Mouse (Mus musculus) kidney, postnatal 0 days (tissue): Measurements from ENCODE around the gene Pkn1. TPM values are rescaled to one million over a fixed set of nuclear protein-coding genes. Genes with fewer than 3 reads are reported as not detected.

Experiments
- ATAC-seq: fragments of 200-750 bp; cut with Nextera tagmentation; replicated peaks from 2 replicates; pipeline ENCODE4 v1.8.0; 2017; ENCODE audit warnings: low read depth, moderate number of reproducible peaks, moderate TSS enrichment, moderate library complexity; ENCODE audit not compliant: low FRiP score
- DNase-seq: peaks from one replicate; pipeline ENCODE4 v3.0.0-alpha.2; 2016; ENCODE audit warnings: low spot score
- H3K27ac ChIP-seq: fragments of 300-500 bp; sonication (generic); 2 replicates; pipeline ENCODE4 v1.5.1; 2014; ENCODE audit warnings: mild to moderate bottlenecking
- H3K27me3 ChIP-seq: fragments of 300-500 bp; sonication (generic); 2 replicates; pipeline ENCODE4 v1.6.1; 2014; ENCODE audit warnings: low read length, mixed read lengths; ENCODE audit not compliant: insufficient read depth
- H3K36me3 ChIP-seq: fragments of 300-500 bp; sonication (generic); 2 replicates; pipeline ENCODE4 v1.6.1; 2014; ENCODE audit warnings: low read length, mixed read lengths; ENCODE audit not compliant: insufficient read depth
- H3K4me1 ChIP-seq: fragments of 300-500 bp; sonication (generic); replicated peaks from 2 replicates; pipeline ENCODE4 v1.6.1; 2014; ENCODE audit warnings: antibody characterized with exemption, low read length, mixed read lengths; ENCODE audit not compliant: insufficient read depth
- H3K4me2 ChIP-seq: fragments of 300-500 bp; sonication (generic); 2 replicates; pipeline ENCODE4 v1.6.1; 2014; ENCODE audit warnings: mild to moderate bottlenecking, low read length, moderate library complexity, mixed read lengths
- H3K4me3 ChIP-seq: fragments of 300-500 bp; sonication (generic); replicated peaks from 2 replicates; pipeline ENCODE4 v1.5.1; 2014; ENCODE audit warnings: low read depth, low read length
- H3K9ac ChIP-seq: fragments of 300-500 bp; sonication (generic); 2 replicates; pipeline ENCODE4 v1.6.1; 2014; ENCODE audit warnings: low read depth, low read length
- H3K9me3 ChIP-seq: fragments of 300-500 bp; sonication (generic); replicated peaks from 2 replicates; pipeline ENCODE4 v1.6.1; 2016; ENCODE audit warnings: low read length, inconsistent platforms, mixed read lengths
- CTCF ChIP-seq: IDR thresholded peaks from 2 replicates; pipeline ENCODE4 v1.5.1; 2016; ENCODE audit warnings: antibody characterized with exemption, low read depth, mild to moderate bottlenecking, moderate library complexity
- WGBS: fragments of 180-500 bp; shearing (Covaris S2); extraction: QIAGEN DNeasy Blood & Tissue Kit; methylation state at CpG from one replicate; pipeline ENCODE4 v1.1.7; 2014; 5-methylcytosine and 5-hydroxymethylcytosine counted together
- polyA plus RNA-seq: library from polyadenylated mRNA; unstranded; fragments of >200 nt; fragmentation: Nextera tagmentation; extraction: Ambion mirVana; gene quantifications from 2 replicates; pipeline ENCODE4 v1.2.1, GENCODE M21; 2015

The Pkn1 gene
- polyA plus RNA-seq, 1 experiment from 2014 or later: 31.0 TPM

GRCm38 (mm10) chr8:83716563-83716962 is 17.6 kb upstream of the Pkn1 start:
- WGBS: 62% methylated on average over 2 of the region's 2 CpGs
- Histone ChIP-seq H3K9me3 (no peaks in the 10 kb centered on the region), H3K9ac (0 out of 2 replicates have a peak overlapping the region, but pooled peaks have one; percentile 1), H3K4me1 (0 out of 2 replicates have a peak, but pooled peaks cover 7% of the 10 kb centered on the region), H3K4me2 (peak overlapping the region; percentile 69), H3K27me3 (no peaks in the 10 kb centered on the region), H3K4me3 (no peak overlapping the region), H3K36me3 (peaks cover 23% of the 10 kb centered on the region), H3K27ac (no peak overlapping the region)
- no peak for DNase-seq
- ATAC-seq: no peak
- TF ChIP-seq CTCF: no peak

DNA sequence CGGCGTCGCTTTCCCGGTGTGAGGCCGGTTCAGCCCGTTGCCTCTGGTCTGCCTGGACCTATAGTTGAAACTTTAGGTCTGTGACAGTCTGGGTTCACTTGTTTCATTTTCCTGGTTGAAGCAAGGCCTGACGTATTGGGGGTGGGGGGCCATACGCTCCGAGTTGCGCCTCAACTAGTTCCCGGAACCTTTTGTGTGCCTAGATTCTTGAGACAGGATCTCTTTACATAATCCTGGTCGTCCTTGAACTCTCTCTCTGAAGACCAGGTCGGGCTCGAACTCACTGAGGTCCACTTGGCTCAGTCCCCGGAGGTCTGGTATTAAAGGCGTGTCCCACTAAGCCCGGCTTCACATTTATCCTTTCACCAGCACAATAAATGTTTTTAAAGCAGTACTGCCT is 16.8 kb upstream of the Pkn1 start:
- H3K4me2 ChIP-seq: peak overlapping the region; percentile 69
- peak overlapping the region; percentile 96 for H3K27ac ChIP-seq
- no peak for ATAC-seq
- DNase-seq: no peak
- TF ChIP-seq CTCF: no peak
- peaks cover 15% of the 10 kb centered on the region for H3K36me3 ChIP-seq
- 0 out of 2 replicates have a peak, but pooled peaks cover 7% of the 10 kb centered on the region for H3K4me1 ChIP-seq
- WGBS: under 1% methylated on average over 17 of the region's 17 CpGs
- peak overlapping the region; percentile 91 for H3K9ac ChIP-seq
- H3K9me3 ChIP-seq: no peaks in the 10 kb centered on the region
- no peaks in the 10 kb centered on the region for H3K27me3 ChIP-seq
- peak overlapping the region; percentile 73 for H3K4me3 ChIP-seq

DNA sequence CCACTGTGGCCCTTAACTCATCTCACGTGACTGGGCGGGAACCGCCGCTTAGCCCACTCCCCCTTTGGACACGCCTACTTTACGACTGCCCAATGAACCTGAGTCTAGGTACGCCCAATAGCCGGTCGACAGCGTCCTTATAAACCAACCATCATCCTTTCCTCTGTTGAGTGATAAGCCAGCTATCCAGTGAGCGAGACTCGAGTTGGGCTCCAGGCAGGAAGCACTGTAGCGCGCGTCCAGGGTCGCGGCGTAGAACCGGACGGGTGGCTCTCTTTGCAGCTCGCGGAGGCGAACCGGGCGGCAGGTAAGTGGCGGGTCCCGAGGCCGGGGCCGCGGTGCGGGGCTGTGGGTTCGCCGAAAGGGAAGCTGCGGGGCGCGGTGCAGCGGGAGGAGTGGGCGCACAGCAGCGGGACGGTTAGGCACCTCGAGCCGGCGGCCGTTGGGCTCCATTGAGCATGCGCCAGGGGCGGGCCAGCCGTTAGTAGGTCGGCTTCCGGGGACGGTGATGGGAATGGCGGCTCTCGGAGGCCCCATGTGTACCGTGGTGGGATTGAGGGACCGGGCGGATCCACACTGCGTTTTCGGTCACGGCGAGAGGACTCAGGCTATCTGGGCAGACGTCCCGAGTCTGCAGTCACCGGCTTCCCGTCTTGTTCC is 16.2 kb upstream of the Pkn1 start, which contains the start of gene Ddx39:
Gene Ddx39 (plus strand): TSS at position 147 of the 660 bp plus-strand sequence.
- Histone ChIP-seq H3K9me3 (no peaks in the 10 kb centered on the region), H3K4me1 (0 out of 2 replicates have a peak, but pooled peaks cover 7% of the 10 kb centered on the region), H3K4me3 (peak within 1 kb of the TSS; percentile 73), H3K27me3 (no peaks in the 10 kb centered on the region), H3K36me3 (peaks cover 9% of the 10 kb centered on the region), H3K9ac (peak within 1 kb of the TSS; percentile 91), H3K4me2 (peak within 1 kb of the TSS; percentile 69), H3K27ac (peak within 1 kb of the TSS; percentile 96)
- ATAC-seq (peak; percentile 99), DNase-seq (peak; percentile 100)
- under 1% methylated on average over 62 of the region's 63 CpGs for WGBS
- no peak for TF ChIP-seq CTCF

DNA sequence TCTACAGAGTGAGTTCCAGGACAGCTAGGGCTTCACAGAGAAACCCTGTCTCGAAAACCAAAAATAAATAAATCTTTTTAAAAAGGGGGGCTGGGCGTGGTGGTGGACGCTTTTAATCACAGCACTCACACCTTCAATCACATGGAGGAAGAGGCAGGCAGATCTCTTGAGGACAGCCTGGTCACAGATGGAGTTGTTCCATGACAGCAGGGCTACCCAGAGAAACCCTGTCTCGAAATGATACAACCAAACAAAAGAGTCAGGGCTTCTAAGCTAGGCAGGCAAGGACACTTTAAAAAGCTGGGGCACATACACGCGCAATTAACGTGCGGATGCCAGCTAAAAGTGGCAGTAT is 15.7 kb upstream of the Pkn1 start:
- Histone ChIP-seq H3K9me3 (no peaks in the 10 kb centered on the region), H3K4me2 (peak overlapping the region; percentile 31), H3K9ac (no peak overlapping the region), H3K27me3 (no peaks in the 10 kb centered on the region), H3K27ac (no peak overlapping the region), H3K4me1 (0 out of 2 replicates have a peak, but pooled peaks cover 7% of the 10 kb centered on the region), H3K36me3 (peaks cover 4% of the 10 kb centered on the region; the same call in 1 of the 2 replicates), H3K4me3 (peak overlapping the region; percentile 73; the same call in 1 of the 2 replicates)
- DNase-seq: no peak
- WGBS: 19% methylated on average over 8 of the region's 8 CpGs
- no peak for TF ChIP-seq CTCF
- ATAC-seq: no peak; the same call in 1 of the 2 replicates

DNA sequence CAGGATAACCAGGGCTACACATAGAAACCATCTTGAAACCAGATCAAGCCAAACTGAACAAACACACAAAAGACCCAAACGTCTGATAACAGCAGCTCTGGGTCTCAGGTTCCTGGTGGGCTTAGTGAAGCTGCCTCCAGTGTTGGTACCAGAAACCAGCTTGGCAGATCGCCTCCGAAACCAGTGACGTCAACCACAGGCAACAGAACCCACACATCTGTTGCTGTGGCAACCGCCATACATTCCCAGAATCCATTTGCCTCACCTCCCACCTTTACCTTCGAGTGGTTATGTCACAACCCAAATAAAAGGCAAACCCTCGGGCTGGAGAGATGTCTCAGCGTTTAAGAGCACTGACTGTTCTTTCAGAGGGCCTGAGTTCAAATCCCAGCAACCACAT is 8.6 kb upstream of the Pkn1 start:
- TF ChIP-seq CTCF: no peak
- no peak overlapping the region for H3K4me2 ChIP-seq
- no peak overlapping the region for H3K4me3 ChIP-seq
- no peaks in the 10 kb centered on the region for H3K27me3 ChIP-seq
- 74% methylated on average over 8 of the region's 8 CpGs for WGBS
- H3K9ac ChIP-seq: no peak overlapping the region
- ATAC-seq: no peak
- H3K27ac ChIP-seq: no peak overlapping the region
- H3K9me3 ChIP-seq: no peaks in the 10 kb centered on the region
- no peaks in the 10 kb centered on the region for H3K4me1 ChIP-seq
- DNase-seq: no peak
- H3K36me3 ChIP-seq: no peaks in the 10 kb centered on the region

GRCm38 (mm10) chr8:83706411-83706810 is 7.4 kb upstream of the Pkn1 start:
- no peak overlapping the region for H3K27ac ChIP-seq
- H3K27me3 ChIP-seq: no peaks in the 10 kb centered on the region
- no peaks in the 10 kb centered on the region for H3K36me3 ChIP-seq
- ATAC-seq (no peak), DNase-seq (no peak)
- no peak overlapping the region for H3K4me2 ChIP-seq
- no peaks in the 10 kb centered on the region for H3K9me3 ChIP-seq
- TF ChIP-seq CTCF: no peak
- H3K4me1 ChIP-seq: no peaks in the 10 kb centered on the region
- WGBS: 63% methylated on average over 5 of the region's 5 CpGs
- no peak overlapping the region for H3K9ac ChIP-seq
- no peak overlapping the region for H3K4me3 ChIP-seq
